Mouse (Mus musculus) layer of hippocampus, postnatal 36 days (tissue): ENCODE results near the gene Gsta1. TPM values are rescaled to one million over a fixed set of nuclear protein-coding genes. Genes with fewer than 3 reads are reported as not detected.
"Not testable (repeated sequence)": the region's sequence is repeated elsewhere in the genome, so short reads cannot be mapped to it uniquely, and the experiment has no call there.

Experiments used
- DNase-seq, 2 experiments: peaks; one replicate each; pipeline ENCODE4 v3.0.0; 2022
- total RNA-seq, 2 experiments: library from RNA; stranded (reverse); gene quantifications; 2 replicates each; pipeline ENCODE4 v1.2.3; 2021

Gsta1 gene
- total RNA-seq, 2 experiments from 2014 or later, result not detected

GRCm38 (mm10) chr9:78233121-78233695 is 2.8 kb downstream of the Gsta1 start:
- not testable (repeated sequence) for DNase-seq

- DNase-seq, result not testable (repeated sequence)
Measured at GRCm38 (mm10) chr9:78255683-78256470, 25.4 kb downstream of the Gsta1 start.

GRCm38 (mm10) chr9:78256914-78257313 is 26.5 kb downstream of the Gsta1 start, which contains the start of gene Gm3776:
TSS of gene Gm3776 (plus strand) at chr9:78257129.
- not testable (repeated sequence) for DNase-seq

- peak; percentile 26 to 27 for DNase-seq
Measured at GRCm38 (mm10) chr9:78259688-78260087, 29.2 kb downstream of the Gsta1 start.

GRCm38 (mm10) chr9:78270945-78271344 is 40.5 kb downstream of the Gsta1 start:
- DNase-seq, result not testable (repeated sequence)

GRCm38 (mm10) chr9:78282002-78282711 is 51.7 kb downstream of the Gsta1 start:
- DNase-seq, result not testable (repeated sequence)

GRCm38 (mm10) chr9:78289063-78289462 is 58.6 kb downstream of the Gsta1 start:
- not testable (repeated sequence) for DNase-seq

- not testable (repeated sequence) for DNase-seq
Measured at GRCm38 (mm10) chr9:78289723-78290122, 59.3 kb downstream of the Gsta1 start, which contains the start of gene Gm10639. TSS of gene Gm10639 (plus strand) at chr9:78289923.

Other genes with a start within 250 kb of the Gsta1 start
- not detected for gene Gcm1, start 178.7 kb upstream of the Gsta1 start, total RNA-seq
- 10 to 100 TPM; 90.2 to 92.4 TPM for gene Fbxo9, start 121.6 kb upstream of the Gsta1 start, total RNA-seq
- 10 to 100 TPM; 21.3 to 22.2 TPM for gene Ick, start 121.5 kb upstream of the Gsta1 start, total RNA-seq
- gene Gsta4, start 47.9 kb upstream of the Gsta1 start, total RNA-seq, result 10 to 100 TPM; 43.1 to 51.3 TPM
- not detected for gene Gm3776, start 26.5 kb downstream of the Gsta1 start, total RNA-seq
- gene Gm10639, start 59.3 kb downstream of the Gsta1 start, total RNA-seq, result not detected
- gene Omt2a, start 84.1 kb downstream of the Gsta1 start, total RNA-seq, result not detected
- not detected for gene Omt2b, start 96.9 kb downstream of the Gsta1 start, total RNA-seq
- gene Gsta2, start 125.1 kb downstream of the Gsta1 start, total RNA-seq, result not detected
- not detected for gene Dppa5a, start 137.5 kb downstream of the Gsta1 start, total RNA-seq
- gene Ooep, start 148.1 kb downstream of the Gsta1 start, total RNA-seq, result not detected
- gene Ddx43, start 165.1 kb downstream of the Gsta1 start, total RNA-seq, result not detected
- gene Cgas, start 212.6 kb downstream of the Gsta1 start, total RNA-seq, result under 1 TPM; 0.58 to 0.77 TPM
- gene Mto1, start 217.6 kb downstream of the Gsta1 start, total RNA-seq, result 10 to 100 TPM; 24.3 to 26.3 TPM
- 1 to 10 TPM; 1.1 TPM for gene Gm17324, start 218.1 kb downstream of the Gsta1 start, total RNA-seq